Mouse (Mus musculus) lung, embryonic 14.5 days (tissue): ENCODE data around the gene S100a4. TPM values are rescaled to one million over a fixed set of nuclear protein-coding genes. Genes with fewer than 3 reads are reported as not detected.

Experiments used
- ATAC-seq: fragments of 200-750 bp; cut with Nextera tagmentation; 2 replicates; pipeline ENCODE4 v1.8.0; 2017; ENCODE audit warnings: mild to moderate bottlenecking, moderate TSS enrichment, moderate library complexity; ENCODE audit not compliant: insufficient read depth
- DNase-seq: peaks from one replicate; pipeline ENCODE4 v3.0.0-alpha.2; 2015
- H3K27ac ChIP-seq: fragments of 300-500 bp; sonication (generic); 2 replicates; pipeline ENCODE4 v1.5.1; 2014; ENCODE audit warnings: low read depth, mild to moderate bottlenecking, moderate library complexity
- H3K27me3 ChIP-seq: fragments of 300-500 bp; sonication (generic); 2 replicates; pipeline ENCODE4 v1.6.1; 2014; ENCODE audit warnings: low read length, control low read depth; ENCODE audit not compliant: insufficient read depth
- H3K36me3 ChIP-seq: fragments of 300-500 bp; sonication (generic); 2 replicates; pipeline ENCODE4 v1.6.1; 2014; ENCODE audit warnings: control low read depth; ENCODE audit not compliant: insufficient read depth
- H3K4me1 ChIP-seq: fragments of 300-500 bp; sonication (generic); 2 replicates; pipeline ENCODE4 v1.6.1; 2014; ENCODE audit warnings: antibody characterized with exemption, control low read depth; ENCODE audit not compliant: insufficient read depth
- H3K4me2 ChIP-seq: fragments of 300-500 bp; sonication (generic); 2 replicates; pipeline ENCODE4 v1.6.1; 2014; ENCODE audit warnings: mild to moderate bottlenecking
- H3K4me3 ChIP-seq: fragments of 300-500 bp; sonication (generic); 2 replicates; pipeline ENCODE4 v1.5.1; 2014; ENCODE audit warnings: low read depth, low read length
- H3K9ac ChIP-seq: fragments of 300-500 bp; sonication (generic); 2 replicates; pipeline ENCODE4 v1.6.1; 2014
- H3K9me3 ChIP-seq: fragments of 300-500 bp; sonication (generic); 2 replicates; pipeline ENCODE4 v1.6.1; 2016; ENCODE audit warnings: low read depth, low read length, control low read depth
- CTCF ChIP-seq: IDR thresholded peaks from 2 replicates; pipeline ENCODE4 v1.5.1; 2016; ENCODE audit warnings: antibody characterized with exemption, low read depth
- WGBS: fragments of 180-500 bp; shearing (Covaris S2); extraction: QIAGEN DNeasy Blood & Tissue Kit; methylation state at CpG from one replicate; pipeline ENCODE4 v1.1.7; 2014; 5-methylcytosine and 5-hydroxymethylcytosine counted together
- polyA plus RNA-seq: library from polyadenylated mRNA; unstranded; fragments of >200 nt; fragmentation: Nextera tagmentation; extraction: Ambion mirVana; gene quantifications from 2 replicates; pipeline ENCODE4 v1.2.1, GENCODE M21; 2014

The S100a4 gene
- polyA plus RNA-seq = 3.1 and 3.7 TPM in 2 replicates

- H3K27ac ChIP-seq = peak within 1 kb of the TSS; percentile 58
- WGBS = 39% methylated on average over 3 of the region's 3 CpGs
- no peaks in the 10 kb centered on the region for H3K27me3 ChIP-seq
- DNase-seq (peak; percentile 23), ATAC-seq (peak; percentile 22; the same call in 1 of the 2 replicates)
- no peak for TF ChIP-seq CTCF
- no peak within 1 kb of the TSS for H3K9ac ChIP-seq
- no peaks in the 10 kb centered on the region for H3K9me3 ChIP-seq
- no peak within 1 kb of the TSS for H3K4me2 ChIP-seq
- H3K4me1 ChIP-seq = peaks cover 22% of the 10 kb centered on the region
- H3K4me3 ChIP-seq = no peak within 1 kb of the TSS
- H3K36me3 ChIP-seq = no peaks in the 10 kb centered on the region
These were observed at the start of gene S100a4 for GRCm38 (mm10) chr3:90603623-90604022. Gene S100a4, plus strand, starts transcription at chr3:90603771.

- no peak overlapping the region for H3K9ac ChIP-seq
- no peaks in the 10 kb centered on the region for H3K36me3 ChIP-seq
- WGBS = 65% methylated on average over 5 of the region's 5 CpGs
- H3K4me2 ChIP-seq = no peak overlapping the region
- no peak for TF ChIP-seq CTCF
- H3K4me3 ChIP-seq = no peak overlapping the region
- H3K9me3 ChIP-seq = no peaks in the 10 kb centered on the region
- DNase-seq = peak; percentile 4
- H3K27ac ChIP-seq = no peak overlapping the region
- no peaks in the 10 kb centered on the region for H3K27me3 ChIP-seq
- ATAC-seq = no peak
- H3K4me1 ChIP-seq = no peaks in the 10 kb centered on the region
These were observed 47.6 kb upstream of the S100a4 start for GRCm38 (mm10) chr3:90555954-90556353.

- no peak for DNase-seq
- ATAC-seq = no peak
- WGBS = 75% methylated on average over 6 of the region's 6 CpGs
These were observed 43.5 kb upstream of the S100a4 start, which contains the start of gene S100a3 for GRCm38 (mm10) chr3:90560008-90560628. Gene S100a3, plus strand, starts transcription at chr3:90560578.

GRCm38 (mm10) chr3:90574691-90575090 is 28.9 kb upstream of the S100a4 start:
- 85% methylated on average over 5 of the region's 5 CpGs for WGBS
- Histone ChIP-seq H3K4me3 (no peak overlapping the region), H3K9ac (no peak overlapping the region), H3K4me1 (no peaks in the 10 kb centered on the region), H3K27me3 (no peaks in the 10 kb centered on the region), H3K36me3 (no peaks in the 10 kb centered on the region), H3K9me3 (no peaks in the 10 kb centered on the region), H3K27ac (no peak overlapping the region), H3K4me2 (no peak overlapping the region)
- TF ChIP-seq CTCF = no peak
- DNase-seq (no peak), ATAC-seq (no peak)

More at GRCm38 (mm10) chr3:90560008-90560628, 43.5 kb upstream of the S100a4 start, which contains the start of gene S100a3:
- no peaks in the 10 kb centered on the region for H3K9me3 ChIP-seq
- H3K4me1 ChIP-seq = no peaks in the 10 kb centered on the region
- no peak within 1 kb of the TSS for H3K4me3 ChIP-seq
- no peak within 1 kb of the TSS for H3K27ac ChIP-seq
- no peak within 1 kb of the TSS for H3K9ac ChIP-seq
- H3K27me3 ChIP-seq = no peaks in the 10 kb centered on the region
- TF ChIP-seq CTCF = no peak
- H3K4me2 ChIP-seq = no peak within 1 kb of the TSS
- no peaks in the 10 kb centered on the region for H3K36me3 ChIP-seq

- no peak for TF ChIP-seq CTCF
- ATAC-seq = no peak
- Histone ChIP-seq H3K9ac (no peak overlapping the region), H3K4me3 (no peak overlapping the region), H3K27me3 (no peaks in the 10 kb centered on the region), H3K9me3 (no peaks in the 10 kb centered on the region), H3K4me1 (no peaks in the 10 kb centered on the region), H3K36me3 (no peaks in the 10 kb centered on the region), H3K4me2 (no peak overlapping the region), H3K27ac (no peak overlapping the region)
- WGBS = 62% methylated on average over 3 of the region's 3 CpGs
- no peak for DNase-seq
These were observed 28.3 kb upstream of the S100a4 start for GRCm38 (mm10) chr3:90575320-90575719.

GRCm38 (mm10) chr3:90576351-90577001 is 27.1 kb upstream of the S100a4 start:
- ATAC-seq (no peak), DNase-seq (peak; percentile 39)
- Histone ChIP-seq H3K4me3 (no peak overlapping the region), H3K27me3 (no peaks in the 10 kb centered on the region), H3K9me3 (no peaks in the 10 kb centered on the region), H3K4me1 (no peaks in the 10 kb centered on the region), H3K4me2 (no peak overlapping the region), H3K9ac (no peak overlapping the region), H3K36me3 (no peaks in the 10 kb centered on the region), H3K27ac (no peak overlapping the region)
- 63% methylated on average over 10 of the region's 10 CpGs for WGBS
- TF ChIP-seq CTCF = no peak

- Histone ChIP-seq H3K4me1 (no peaks in the 10 kb centered on the region), H3K4me2 (no peak overlapping the region), H3K27me3 (no peaks in the 10 kb centered on the region), H3K4me3 (no peak overlapping the region), H3K27ac (no peak overlapping the region), H3K36me3 (no peaks in the 10 kb centered on the region), H3K9ac (no peak overlapping the region), H3K9me3 (no peaks in the 10 kb centered on the region)
- DNase-seq (peak; percentile 28), ATAC-seq (no peak)
- 43% methylated on average over 7 of the region's 7 CpGs for whole genome bisulfite sequencing
- no peak for TF ChIP-seq CTCF
These were observed 24.1 kb upstream of the S100a4 start for GRCm38 (mm10) chr3:90579433-90579832.
